Mouse (Mus musculus): ENCODE data around the gene Dmxl2.

- TF ChIP-seq POLR2A (IDR thresholded peaks at IDR 0.05; ENCODE audit: borderline replicate concordance, insufficient read depth, low read length) (no peak), CTCF (IDR thresholded peaks at IDR 0.05; ENCODE audit: borderline replicate concordance, insufficient read depth, low read depth, low read length) (no peak)
Observed at GRCm38 (mm10) chr9:54515991-54516390, 14.6 kb upstream of the Dmxl2 start.

Measured in cerebellum, adult 2 months (tissue).